Mouse (Mus musculus): ENCODE results near the gene Elob. TPM values are rescaled to one million over a fixed set of nuclear protein-coding genes. Genes with fewer than 3 reads are reported as not detected.

The Elob gene
- polyA plus RNA-seq, 1 experiment from 2014 or later = 1,013 TPM

- peak overlapping the region; percentile 12; the same call in 1 of the 2 replicates for H3K4me3 ChIP-seq (ENCODE audit: low read depth, low read length)
- peak overlapping the region; percentile 18; the same call in 1 of the 2 replicates for H3K9ac ChIP-seq (ENCODE audit: low read length)
- ATAC-seq (ENCODE audit: low FRiP score, low TSS enrichment) (no peak), DNase-seq (ENCODE audit: low spot score) (peak; percentile 71)
- TF ChIP-seq CTCF (IDR thresholded peaks at IDR 0.05; ENCODE audit: low read depth) (peak; percentile 60), EP300 (optimal IDR thresholded peaks at IDR 0.05) (no peak)
- H3K27me3 ChIP-seq (ENCODE audit: control insufficient read depth, insufficient read depth, low read length) = no peaks in the 10 kb centered on the region
- no peak overlapping the region for H3K27ac ChIP-seq (replicated peaks)
- H3K9me3 ChIP-seq (ENCODE audit: control insufficient read depth, low read length) = no peaks in the 10 kb centered on the region
- WGBS = 50% methylated on average over 25 of the region's 25 CpGs
- peaks cover 3% of the 10 kb centered on the region; the same call in 1 of the 2 replicates for H3K4me1 ChIP-seq (replicated peaks; ENCODE audit: control insufficient read depth, insufficient read depth)
- H3K4me2 ChIP-seq (replicated peaks; ENCODE audit: low read depth) = peak overlapping the region; percentile 46
- peaks cover 25% of the 10 kb centered on the region for H3K36me3 ChIP-seq (ENCODE audit: control insufficient read depth, insufficient read depth, low read length)
Observed at GRCm38 (mm10) chr17:23806867-23807266, 22.1 kb downstream of the Elob start.

GRCm38 (mm10) chr17:23804426-23805085 is 24.4 kb downstream of the Elob start:
- ATAC-seq (ENCODE audit: low FRiP score, low TSS enrichment) (no peak), DNase-seq (ENCODE audit: low spot score) (no peak)
- peak overlapping the region; percentile 65 for H3K4me2 ChIP-seq (replicated peaks; ENCODE audit: low read depth)
- peak overlapping the region; percentile 97 for H3K4me3 ChIP-seq (ENCODE audit: low read depth, low read length)
- H3K4me1 ChIP-seq (replicated peaks; ENCODE audit: control insufficient read depth, insufficient read depth) = peaks cover 3% of the 10 kb centered on the region; the same call in 1 of the 2 replicates
- peak overlapping the region; percentile 97 for H3K9ac ChIP-seq (ENCODE audit: low read length)
- TF ChIP-seq EP300 (optimal IDR thresholded peaks at IDR 0.05) = no peak
- TF ChIP-seq CTCF (IDR thresholded peaks at IDR 0.05; ENCODE audit: low read depth) = no peak
- no peaks in the 10 kb centered on the region for H3K9me3 ChIP-seq (ENCODE audit: control insufficient read depth, low read length)
- peaks cover 10% of the 10 kb centered on the region for H3K36me3 ChIP-seq (ENCODE audit: control insufficient read depth, insufficient read depth, low read length)
- WGBS = under 1% methylated on average over 8 of the region's 8 CpGs
- no peak overlapping the region; the same call in 1 of the 2 replicates for H3K27ac ChIP-seq (replicated peaks)
- H3K27me3 ChIP-seq (ENCODE audit: control insufficient read depth, insufficient read depth, low read length) = no peaks in the 10 kb centered on the region

- WGBS = under 1% methylated on average over 34 of the region's 83 CpGs
- H3K36me3 ChIP-seq (ENCODE audit: control insufficient read depth, insufficient read depth, low read length) = peaks cover 5% of the 10 kb centered on the region
- H3K4me2 ChIP-seq (replicated peaks; ENCODE audit: low read depth) = peak overlapping the region; percentile 65
- DNase-seq (ENCODE audit: low spot score) = peak; percentile 93
- peak; percentile 66 for ATAC-seq (ENCODE audit: low FRiP score, low TSS enrichment)
- TF ChIP-seq EP300 (optimal IDR thresholded peaks at IDR 0.05) (no peak), CTCF (IDR thresholded peaks at IDR 0.05; ENCODE audit: low read depth) (no peak)
- H3K27ac ChIP-seq (replicated peaks) = peak overlapping the region; percentile 98
- peaks cover 3% of the 10 kb centered on the region; the same call in 1 of the 2 replicates for H3K4me1 ChIP-seq (replicated peaks; ENCODE audit: control insufficient read depth, insufficient read depth)
- no peaks in the 10 kb centered on the region for H3K27me3 ChIP-seq (ENCODE audit: control insufficient read depth, insufficient read depth, low read length)
- peak overlapping the region; percentile 97 for H3K4me3 ChIP-seq (ENCODE audit: low read depth, low read length)
- H3K9me3 ChIP-seq (ENCODE audit: control insufficient read depth, low read length) = no peaks in the 10 kb centered on the region
- peak overlapping the region; percentile 97 for H3K9ac ChIP-seq (ENCODE audit: low read length)
Observed at GRCm38 (mm10) chr17:23803366-23804041, 25.4 kb downstream of the Elob start.

GRCm38 (mm10) chr17:23802746-23803365 is 26.1 kb downstream of the Elob start:
- H3K4me1 ChIP-seq (replicated peaks; ENCODE audit: control insufficient read depth, insufficient read depth) = peaks cover 3% of the 10 kb centered on the region; the same call in 1 of the 2 replicates
- peak; percentile 99 for DNase-seq (ENCODE audit: low spot score)
- under 1% methylated on average over 60 of the region's 60 CpGs for WGBS
- no peaks in the 10 kb centered on the region for H3K27me3 ChIP-seq (ENCODE audit: control insufficient read depth, insufficient read depth, low read length)
- H3K27ac ChIP-seq (replicated peaks) = peak overlapping the region; percentile 98
- H3K36me3 ChIP-seq (ENCODE audit: control insufficient read depth, insufficient read depth, low read length) = no peaks in the 10 kb centered on the region
- H3K9me3 ChIP-seq (ENCODE audit: control insufficient read depth, low read length) = no peaks in the 10 kb centered on the region
- H3K4me3 ChIP-seq (ENCODE audit: low read depth, low read length) = peak overlapping the region; percentile 97
- ATAC-seq (ENCODE audit: low FRiP score, low TSS enrichment) = peak; percentile 98
- TF ChIP-seq EP300 (optimal IDR thresholded peaks at IDR 0.05) (no peak), CTCF (IDR thresholded peaks at IDR 0.05; ENCODE audit: low read depth) (no peak)
- peak overlapping the region; percentile 97 for H3K9ac ChIP-seq (ENCODE audit: low read length)
- H3K4me2 ChIP-seq (replicated peaks; ENCODE audit: low read depth) = peak overlapping the region; percentile 65

- Histone ChIP-seq H3K9ac (ENCODE audit: low read length) (no peak overlapping the region), H3K27me3 (ENCODE audit: control insufficient read depth, insufficient read depth, low read length) (no peaks in the 10 kb centered on the region), H3K4me2 (replicated peaks; ENCODE audit: low read depth) (no peak overlapping the region), H3K4me3 (ENCODE audit: low read depth, low read length) (no peak overlapping the region), H3K9me3 (ENCODE audit: control insufficient read depth, low read length) (no peaks in the 10 kb centered on the region), H3K36me3 (ENCODE audit: control insufficient read depth, insufficient read depth, low read length) (no peaks in the 10 kb centered on the region), H3K4me1 (replicated peaks; ENCODE audit: control insufficient read depth, insufficient read depth) (peaks cover 3% of the 10 kb centered on the region; the same call in 1 of the 2 replicates), H3K27ac (replicated peaks) (no peak overlapping the region)
- ATAC-seq (ENCODE audit: low FRiP score, low TSS enrichment) (no peak), DNase-seq (ENCODE audit: low spot score) (no peak)
- 96% methylated on average over 10 of the region's 10 CpGs for WGBS
- TF ChIP-seq CTCF (IDR thresholded peaks at IDR 0.05; ENCODE audit: low read depth) = no peak
- no peak for TF ChIP-seq EP300 (optimal IDR thresholded peaks at IDR 0.05)
Observed at GRCm38 (mm10) chr17:23801627-23802026, 27.3 kb downstream of the Elob start.
